Mouse (Mus musculus): ENCODE measurements at regions not wholly inside any gene's neighbourhood (a gene's known extent, or its start where the extent isn't known, plus 50 kb on each side); places are given as distances from the start of the nearest gene placed in this dataset.

DNA sequence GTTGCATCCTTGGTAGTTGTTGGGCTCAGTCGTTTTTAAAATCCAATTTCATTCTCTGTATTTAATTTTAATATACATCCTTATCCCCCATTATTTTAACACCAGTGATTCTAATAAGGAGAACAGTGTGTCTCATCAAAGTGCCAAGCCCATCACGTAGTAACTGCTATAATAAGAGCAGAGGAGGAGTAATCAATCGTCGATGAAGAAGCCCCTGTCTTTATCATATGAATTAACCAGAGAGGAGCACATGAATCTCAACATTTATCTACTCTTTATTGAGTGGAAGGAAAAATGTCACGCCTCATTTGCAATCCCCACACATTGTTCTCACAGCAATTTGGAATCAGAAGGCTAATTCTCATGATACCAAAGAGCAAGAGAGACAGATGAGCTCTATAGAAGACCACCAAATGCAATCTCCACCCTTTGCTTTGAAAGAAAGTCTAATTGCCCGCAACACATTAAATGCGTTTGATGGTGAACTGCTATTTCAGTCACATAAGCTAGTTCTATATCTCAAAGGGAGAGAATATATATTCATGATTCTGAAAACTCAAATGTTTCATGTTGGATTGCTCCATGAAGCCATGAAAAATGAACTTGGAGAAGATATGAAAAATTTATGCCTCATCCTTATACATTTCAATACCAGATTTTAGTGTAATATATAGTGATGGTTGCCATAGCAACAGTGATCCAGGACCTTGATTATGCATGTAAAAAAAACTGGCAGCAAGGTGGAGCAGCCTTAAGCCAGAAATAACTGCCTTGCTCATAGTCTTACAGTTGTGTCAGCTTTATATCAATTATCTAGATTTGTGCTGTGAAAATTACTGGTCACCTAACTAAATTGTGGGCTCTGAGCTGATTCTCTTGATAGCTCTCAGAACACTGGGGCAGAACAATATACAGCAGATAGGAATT, 244.2 kb downstream of the Tmsb4x start:
- Histone ChIP-seq H3K36me3 (ENCODE audit: control insufficient read depth, insufficient read depth) (no peaks in the 10 kb centered on the region), H3K9me3 (ENCODE audit: control insufficient read depth, low read length) (no peaks in the 10 kb centered on the region), H3K27ac (ENCODE audit: low read length) (0 out of 2 replicates have a peak overlapping the region, but pooled peaks have one; percentile 12), H3K4me1 (replicated peaks; ENCODE audit: control insufficient read depth, insufficient read depth, low read length) (no peaks in the 10 kb centered on the region), H3K9ac (replicated peaks; ENCODE audit: low read depth, low read length) (no peak overlapping the region), H3K27me3 (replicated peaks; ENCODE audit: control insufficient read depth, insufficient read depth, low read length) (peaks cover 3% of the 10 kb centered on the region; the same call in 1 of the 2 replicates), H3K4me2 (ENCODE audit: low read length) (no peak overlapping the region), H3K4me3 (replicated peaks; ENCODE audit: low read length) (no peak overlapping the region)
- ATAC-seq = peak; percentile 71
- WGBS = 57% methylated on average over 7 of the region's 7 CpGs

DNA sequence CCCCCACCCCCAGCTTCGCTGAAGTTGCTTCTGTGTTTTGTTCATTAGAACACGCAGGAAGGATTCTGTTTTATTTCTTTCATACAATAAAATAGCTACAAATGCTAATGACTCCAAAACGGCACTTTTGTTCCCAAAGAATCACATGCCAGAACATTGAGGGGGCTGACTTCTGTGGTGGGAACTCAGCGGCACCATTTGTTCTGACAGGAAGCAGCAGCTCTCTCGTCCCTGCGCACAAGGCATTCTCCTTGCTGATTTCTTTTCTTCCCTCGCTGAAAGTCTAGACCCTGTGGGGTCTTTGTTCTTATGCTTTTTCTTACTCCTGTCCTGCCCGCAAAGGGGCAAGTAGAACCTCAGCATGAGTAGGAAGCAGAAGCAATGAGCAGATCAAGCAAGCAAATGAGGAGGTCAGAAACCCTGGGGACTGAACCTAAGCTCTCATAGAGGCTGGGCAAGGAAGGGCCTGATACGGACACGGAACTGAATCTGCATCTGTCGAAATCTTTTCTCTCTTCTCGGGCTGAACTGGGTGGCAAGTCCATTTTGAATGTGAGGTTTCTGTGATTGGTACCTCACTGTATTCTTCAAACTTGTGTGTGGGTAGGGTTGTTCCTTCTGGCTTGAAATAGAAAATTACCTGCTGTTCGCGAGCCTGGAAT, 256.5 kb downstream of the Tmsb4x start:
- H3K36me3 ChIP-seq (ENCODE audit: control insufficient read depth, insufficient read depth) = no peaks in the 10 kb centered on the region
- no peak overlapping the region for H3K27ac ChIP-seq (ENCODE audit: low read length)
- 42% methylated on average over 14 of the region's 14 CpGs for WGBS
- H3K4me3 ChIP-seq (replicated peaks; ENCODE audit: low read length) = no peak overlapping the region
- no peak for ATAC-seq
- H3K9ac ChIP-seq (replicated peaks; ENCODE audit: low read depth, low read length) = no peak overlapping the region
- no peaks in the 10 kb centered on the region for H3K27me3 ChIP-seq (replicated peaks; ENCODE audit: control insufficient read depth, insufficient read depth, low read length)
- no peaks in the 10 kb centered on the region; the same call in 1 of the 2 replicates for H3K9me3 ChIP-seq (ENCODE audit: control insufficient read depth, low read length)
- no peaks in the 10 kb centered on the region; the same call in 1 of the 2 replicates for H3K4me1 ChIP-seq (replicated peaks; ENCODE audit: control insufficient read depth, insufficient read depth, low read length)
- H3K4me2 ChIP-seq (ENCODE audit: low read length) = no peak overlapping the region

- Histone ChIP-seq H3K27me3 (replicated peaks; ENCODE audit: control insufficient read depth, insufficient read depth, low read length) (no peaks in the 10 kb centered on the region), H3K4me2 (ENCODE audit: low read length) (no peak overlapping the region), H3K4me3 (replicated peaks; ENCODE audit: low read length) (no peak overlapping the region), H3K36me3 (ENCODE audit: control insufficient read depth, insufficient read depth) (no peaks in the 10 kb centered on the region), H3K9me3 (ENCODE audit: control insufficient read depth, low read length) (no peaks in the 10 kb centered on the region; the same call in 1 of the 2 replicates), H3K9ac (replicated peaks; ENCODE audit: low read depth, low read length) (no peak overlapping the region), H3K4me1 (replicated peaks; ENCODE audit: control insufficient read depth, insufficient read depth, low read length) (no peaks in the 10 kb centered on the region; the same call in 1 of the 2 replicates), H3K27ac (ENCODE audit: low read length) (no peak overlapping the region)
- ATAC-seq = no peak
- 53% methylated on average over 6 of the region's 6 CpGs for WGBS
Observed at GRCm38 (mm10) chrX:166951011-166951410, 258.1 kb downstream of the Tmsb4x start.

DNA sequence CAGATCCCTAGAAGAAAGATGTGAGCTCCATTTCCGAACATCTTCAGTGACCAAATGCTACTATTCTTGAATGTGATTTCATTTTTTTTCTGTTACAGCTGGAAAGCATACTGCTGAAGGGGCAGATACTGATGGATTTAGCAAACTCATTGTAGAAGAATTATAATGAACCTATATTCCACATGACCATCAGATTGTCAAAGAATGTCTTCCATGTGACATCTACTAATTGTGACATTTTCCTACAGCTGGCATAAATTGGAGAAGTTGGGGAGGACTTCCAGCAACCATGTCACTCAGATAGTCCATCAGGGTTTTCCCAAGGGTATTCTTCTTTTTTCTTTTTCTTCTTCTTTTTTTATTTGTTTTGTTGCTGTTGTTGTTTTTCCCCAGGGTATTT, 263.2 kb downstream of the Tmsb4x start:
- no peak for ATAC-seq
- Histone ChIP-seq H3K4me3 (replicated peaks; ENCODE audit: low read length) (no peak overlapping the region), H3K4me1 (replicated peaks; ENCODE audit: control insufficient read depth, insufficient read depth, low read length) (no peaks in the 10 kb centered on the region), H3K9me3 (ENCODE audit: control insufficient read depth, low read length) (no peaks in the 10 kb centered on the region), H3K9ac (replicated peaks; ENCODE audit: low read depth, low read length) (no peak overlapping the region), H3K27ac (ENCODE audit: low read length) (no peak overlapping the region), H3K36me3 (ENCODE audit: control insufficient read depth, insufficient read depth) (no peaks in the 10 kb centered on the region), H3K4me2 (ENCODE audit: low read length) (no peak overlapping the region), H3K27me3 (replicated peaks; ENCODE audit: control insufficient read depth, insufficient read depth, low read length) (0 out of 2 replicates have a peak, but pooled peaks cover 2% of the 10 kb centered on the region)
- 94% methylated on average over 1 of the region's 1 CpGs for WGBS

- no peak for ATAC-seq
- WGBS = 70% methylated on average over 1 of the region's 1 CpGs
- Histone ChIP-seq H3K27me3 (replicated peaks; ENCODE audit: control insufficient read depth, insufficient read depth, low read length) (peaks cover 2% of the 10 kb centered on the region; the same call in 1 of the 2 replicates), H3K9ac (replicated peaks; ENCODE audit: low read depth, low read length) (no peak overlapping the region), H3K4me2 (ENCODE audit: low read length) (no peak overlapping the region), H3K9me3 (ENCODE audit: control insufficient read depth, low read length) (no peaks in the 10 kb centered on the region), H3K4me3 (replicated peaks; ENCODE audit: low read length) (no peak overlapping the region), H3K36me3 (ENCODE audit: control insufficient read depth, insufficient read depth) (no peaks in the 10 kb centered on the region), H3K27ac (ENCODE audit: low read length) (no peak overlapping the region), H3K4me1 (replicated peaks; ENCODE audit: control insufficient read depth, insufficient read depth, low read length) (no peaks in the 10 kb centered on the region)
Observed at GRCm38 (mm10) chrX:166945476-166945875, 263.6 kb downstream of the Tmsb4x start.

GRCm38 (mm10) chrX:166933766-166934165, 275.3 kb downstream of the Tmsb4x start:
- H3K4me2 ChIP-seq (ENCODE audit: low read length) = no peak overlapping the region
- no peak overlapping the region for H3K27ac ChIP-seq (ENCODE audit: low read length)
- 40% methylated on average over 2 of the region's 2 CpGs for WGBS
- H3K4me3 ChIP-seq (replicated peaks; ENCODE audit: low read length) = no peak overlapping the region
- no peaks in the 10 kb centered on the region for H3K27me3 ChIP-seq (replicated peaks; ENCODE audit: control insufficient read depth, insufficient read depth, low read length)
- ATAC-seq = no peak
- H3K9ac ChIP-seq (replicated peaks; ENCODE audit: low read depth, low read length) = no peak overlapping the region
- no peaks in the 10 kb centered on the region for H3K36me3 ChIP-seq (ENCODE audit: control insufficient read depth, insufficient read depth)
- H3K4me1 ChIP-seq (replicated peaks; ENCODE audit: control insufficient read depth, insufficient read depth, low read length) = no peaks in the 10 kb centered on the region
- H3K9me3 ChIP-seq (ENCODE audit: control insufficient read depth, low read length) = no peaks in the 10 kb centered on the region

- ATAC-seq = no peak
- Histone ChIP-seq H3K36me3 (ENCODE audit: control insufficient read depth, insufficient read depth) (no peaks in the 10 kb centered on the region), H3K4me3 (replicated peaks; ENCODE audit: low read length) (no peak overlapping the region), H3K9me3 (ENCODE audit: control insufficient read depth, low read length) (no peaks in the 10 kb centered on the region), H3K27me3 (replicated peaks; ENCODE audit: control insufficient read depth, insufficient read depth, low read length) (no peaks in the 10 kb centered on the region), H3K4me1 (replicated peaks; ENCODE audit: control insufficient read depth, insufficient read depth, low read length) (no peaks in the 10 kb centered on the region), H3K27ac (ENCODE audit: low read length) (no peak overlapping the region), H3K9ac (replicated peaks; ENCODE audit: low read depth, low read length) (no peak overlapping the region), H3K4me2 (ENCODE audit: low read length) (no peak overlapping the region)
Observed at GRCm38 (mm10) chrX:166932472-166932871, 276.6 kb downstream of the Tmsb4x start.

- no peaks in the 10 kb centered on the region for H3K4me1 ChIP-seq (replicated peaks; ENCODE audit: control insufficient read depth, insufficient read depth, low read length)
- H3K4me2 ChIP-seq (ENCODE audit: low read length) = no peak overlapping the region
- no peaks in the 10 kb centered on the region for H3K36me3 ChIP-seq (ENCODE audit: control insufficient read depth, insufficient read depth)
- H3K27ac ChIP-seq (ENCODE audit: low read length) = no peak overlapping the region
- H3K4me3 ChIP-seq (replicated peaks; ENCODE audit: low read length) = no peak overlapping the region
- no peak overlapping the region for H3K9ac ChIP-seq (replicated peaks; ENCODE audit: low read depth, low read length)
- ATAC-seq = no peak
- WGBS = 62% methylated on average over 4 of the region's 4 CpGs
- no peaks in the 10 kb centered on the region for H3K27me3 ChIP-seq (replicated peaks; ENCODE audit: control insufficient read depth, insufficient read depth, low read length)
- no peaks in the 10 kb centered on the region for H3K9me3 ChIP-seq (ENCODE audit: control insufficient read depth, low read length)
Observed at GRCm38 (mm10) chrX:166931048-166931447, 278.1 kb downstream of the Tmsb4x start.

- H3K36me3 ChIP-seq (ENCODE audit: control insufficient read depth, insufficient read depth) = no peaks in the 10 kb centered on the region
- H3K4me2 ChIP-seq (ENCODE audit: low read length) = no peak overlapping the region
- 25% methylated on average over 6 of the region's 6 CpGs for WGBS
- H3K4me1 ChIP-seq (replicated peaks; ENCODE audit: control insufficient read depth, insufficient read depth, low read length) = no peaks in the 10 kb centered on the region
- no peaks in the 10 kb centered on the region for H3K9me3 ChIP-seq (ENCODE audit: control insufficient read depth, low read length)
- no peak overlapping the region for H3K9ac ChIP-seq (replicated peaks; ENCODE audit: low read depth, low read length)
- H3K27me3 ChIP-seq (replicated peaks; ENCODE audit: control insufficient read depth, insufficient read depth, low read length) = no peaks in the 10 kb centered on the region
- H3K27ac ChIP-seq (ENCODE audit: low read length) = no peak overlapping the region
- peak; percentile 61 for ATAC-seq
- H3K4me3 ChIP-seq (replicated peaks; ENCODE audit: low read length) = no peak overlapping the region
Observed at GRCm38 (mm10) chrX:166929716-166930420, 279.2 kb downstream of the Tmsb4x start.

All from forebrain, embryonic 16.5 days (tissue).